Mouse (Mus musculus) fibroblast of lung, adult 2 months (primary cell): Measurements from ENCODE around the gene Six2.

Experiments
- DNase-seq: peaks from one replicate; pipeline ENCODE4 v3.0.0-alpha.2; 2011; ENCODE audit warnings: low read depth

Gene Six2

DNA sequence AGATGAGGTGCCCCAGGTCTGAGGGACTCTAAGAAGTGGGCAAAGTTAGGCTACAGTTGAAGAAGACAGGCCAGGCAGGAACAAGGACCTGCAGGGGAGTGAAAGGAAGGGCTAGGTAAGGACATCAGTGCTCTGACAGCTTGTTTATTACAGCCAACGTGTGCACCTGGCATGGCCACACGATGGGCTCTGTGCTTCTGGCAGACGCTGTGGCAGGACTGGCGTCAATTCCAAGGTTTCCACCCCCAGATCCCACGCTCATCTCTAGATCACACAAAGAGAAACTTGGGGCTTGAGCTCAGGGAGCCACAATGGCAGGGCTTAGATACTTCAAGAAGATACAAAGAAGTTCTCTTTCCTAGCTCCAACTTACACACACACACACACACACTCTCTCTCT is 26.6 kb downstream of the Six2 start:
- no peak for DNase-seq

DNA sequence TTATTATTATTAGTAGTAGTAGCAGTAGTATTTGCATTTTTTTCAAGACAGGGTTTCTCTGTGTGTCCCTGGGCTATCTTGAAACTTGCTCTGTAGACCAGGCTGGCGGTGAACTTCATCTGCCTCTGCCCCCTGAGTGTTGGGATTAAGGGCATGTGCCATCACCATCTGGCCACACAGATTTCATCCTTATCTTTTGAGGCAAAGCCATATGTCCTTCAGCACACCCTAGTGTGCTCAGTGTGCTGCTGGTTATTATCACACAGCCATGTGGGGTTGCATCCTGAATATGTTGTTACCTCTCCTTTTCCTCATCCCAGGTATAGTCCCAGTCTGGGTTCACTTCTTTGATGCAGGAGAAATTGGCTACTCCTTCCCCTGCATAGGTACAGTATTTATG is 28.1 kb downstream of the Six2 start:
- DNase-seq: no peak

DNA sequence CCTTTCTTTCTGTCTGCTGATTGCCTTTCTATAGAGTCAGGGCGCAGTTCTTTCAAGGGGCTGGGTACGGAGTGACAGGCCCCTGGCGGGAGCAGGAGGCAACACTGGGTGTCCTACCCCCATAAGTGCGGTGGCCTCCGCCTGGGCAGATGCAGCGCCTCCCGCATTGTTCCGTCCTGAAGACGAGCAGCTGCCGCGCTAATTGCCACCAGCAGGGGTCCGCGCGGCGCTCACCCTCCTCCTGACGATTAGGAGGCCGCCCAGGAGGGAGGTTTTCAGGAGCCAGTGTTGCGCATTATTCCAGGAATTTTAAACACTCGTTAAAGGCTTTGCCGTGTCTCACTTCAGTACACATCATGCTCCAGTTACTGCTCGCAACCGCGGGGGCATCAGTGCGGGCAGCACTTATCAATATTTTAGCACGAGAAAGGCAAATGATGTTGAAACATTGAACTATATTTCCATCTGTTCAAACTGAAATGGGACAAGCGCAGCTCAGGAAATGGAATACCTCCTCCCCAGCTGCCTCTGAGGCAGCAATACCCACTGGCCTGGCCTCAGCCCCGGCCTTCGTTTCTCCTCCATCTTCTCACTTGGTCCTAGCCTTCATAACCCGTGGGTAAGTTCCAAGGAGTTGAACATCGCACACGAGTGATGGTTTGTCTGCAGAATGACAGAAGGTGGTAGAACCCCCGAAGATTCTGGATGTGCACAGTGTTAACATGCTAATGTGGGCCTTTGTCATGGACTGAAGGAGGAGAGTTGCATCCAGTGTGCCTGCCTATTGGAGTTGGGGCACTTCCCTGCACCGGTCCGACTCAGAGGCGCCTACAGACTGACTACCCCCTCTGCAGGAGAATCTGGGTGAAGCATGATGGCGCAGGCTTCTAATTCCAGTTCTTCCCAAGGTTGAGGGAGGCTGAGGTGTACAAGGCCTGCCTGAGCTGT is 42.1 kb downstream of the Six2 start:
- no peak for DNase-seq

DNA sequence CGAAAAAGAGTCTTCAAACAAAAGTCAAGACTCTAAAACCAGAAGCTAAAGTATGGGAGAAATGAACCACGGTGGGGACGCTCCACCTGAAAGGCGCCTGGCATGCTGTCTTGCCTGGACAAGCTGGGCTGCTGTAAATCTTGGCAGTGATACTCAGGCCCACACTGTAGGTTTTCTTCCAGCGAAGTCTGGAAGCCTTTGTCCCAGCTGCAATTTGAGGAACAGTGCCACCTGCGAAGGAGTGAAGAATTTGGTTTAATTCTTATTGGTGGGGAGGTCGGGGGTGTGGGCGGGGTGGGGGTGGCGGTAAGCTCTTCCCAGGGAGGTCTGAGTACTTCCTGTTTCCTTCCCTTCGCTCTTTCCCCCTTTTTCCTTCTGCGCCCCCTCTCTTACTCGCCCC is 42.8 kb downstream of the Six2 start:
- no peak for DNase-seq

DNA sequence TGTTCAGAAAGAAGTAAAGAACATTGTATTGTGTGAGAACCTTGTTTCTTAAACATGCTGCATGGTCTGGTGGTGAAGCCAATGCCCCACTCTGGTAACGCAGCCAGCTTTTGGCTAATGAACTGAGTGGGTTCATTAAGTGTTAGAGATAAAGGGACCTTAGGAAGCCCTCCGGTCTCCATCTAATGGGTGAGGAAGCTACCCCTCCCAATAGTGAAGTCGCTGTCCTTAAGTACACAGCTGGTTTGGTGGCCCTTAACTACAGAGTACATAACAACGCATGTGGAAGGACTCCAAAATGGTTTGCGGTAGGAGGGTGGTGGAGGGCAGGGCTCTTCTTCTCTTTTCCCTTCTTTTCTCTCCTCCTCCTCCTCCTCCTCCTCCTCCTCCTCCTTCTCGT is 50.2 kb downstream of the Six2 start:
- no peak for DNase-seq
